Mouse (Mus musculus) splenic B cell, adult 2 months (primary cell): ENCODE measurements around the gene Naa40.

Experiments
- DNase-seq: peaks from one replicate; pipeline ENCODE4 v3.0.0-alpha.2; 2011; ENCODE audit warnings: low read depth, low spot score
- H3K27me3 ChIP-seq: 2 replicates; pipeline ENCODE4 v1.6.1; 2012; ENCODE audit warnings: mild to moderate bottlenecking, low read length, moderate library complexity, mixed read lengths; ENCODE audit not compliant: control insufficient read depth, poor library complexity, insufficient read depth, severe bottlenecking
- H3K36me3 ChIP-seq: 2 replicates; pipeline ENCODE4 v1.6.1; 2012; ENCODE audit warnings: mild to moderate bottlenecking, low read length, moderate library complexity, mixed read lengths; ENCODE audit not compliant: control insufficient read depth, poor library complexity, insufficient read depth, severe bottlenecking

Gene Naa40

DNA sequence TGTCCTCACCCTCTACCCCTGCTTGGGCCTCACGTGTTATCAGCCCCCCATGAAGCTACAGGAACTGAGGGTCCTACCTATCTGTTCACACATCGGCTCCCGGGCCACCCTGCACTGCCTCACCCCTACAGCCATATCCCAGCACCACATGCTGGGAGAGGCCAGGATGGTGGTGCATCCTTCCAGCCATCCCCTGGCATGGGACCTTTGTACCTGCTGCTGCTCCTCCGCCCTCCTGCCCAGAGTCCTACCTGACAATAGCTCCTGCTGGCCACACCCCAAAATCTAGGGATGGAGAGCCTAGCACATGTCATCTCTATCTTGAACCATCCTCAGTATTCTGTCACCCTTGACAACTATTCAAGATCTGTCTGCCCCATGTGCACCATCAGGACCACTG lies 52.0 kb downstream of the Naa40 start:
- Histone ChIP-seq H3K27me3 (no peaks in the 10 kb centered on the region), H3K36me3 (no peaks in the 10 kb centered on the region)
- DNase-seq: no peak

DNA sequence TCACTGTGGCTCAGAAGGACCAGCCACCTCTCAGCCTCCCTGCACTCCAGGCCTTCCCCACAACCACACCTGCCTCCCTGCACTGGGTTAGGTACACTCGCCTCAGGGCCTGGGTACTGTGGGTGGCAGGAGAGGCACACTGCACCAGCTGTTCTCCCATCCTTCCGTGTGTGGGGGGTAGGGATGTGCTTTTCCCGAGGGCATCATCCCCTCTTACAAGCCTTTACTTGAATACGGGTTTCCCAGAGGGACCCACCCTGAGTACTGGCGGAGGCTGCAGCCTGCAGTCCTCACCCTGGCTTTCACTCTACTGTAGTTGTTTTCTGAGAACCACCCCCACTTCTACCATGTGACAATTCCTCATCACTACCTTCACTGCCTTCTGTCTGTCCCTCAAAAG lies 53.8 kb downstream of the Naa40 start:
- Histone ChIP-seq H3K27me3 (no peaks in the 10 kb centered on the region), H3K36me3 (no peaks in the 10 kb centered on the region)
- no peak for DNase-seq

DNA sequence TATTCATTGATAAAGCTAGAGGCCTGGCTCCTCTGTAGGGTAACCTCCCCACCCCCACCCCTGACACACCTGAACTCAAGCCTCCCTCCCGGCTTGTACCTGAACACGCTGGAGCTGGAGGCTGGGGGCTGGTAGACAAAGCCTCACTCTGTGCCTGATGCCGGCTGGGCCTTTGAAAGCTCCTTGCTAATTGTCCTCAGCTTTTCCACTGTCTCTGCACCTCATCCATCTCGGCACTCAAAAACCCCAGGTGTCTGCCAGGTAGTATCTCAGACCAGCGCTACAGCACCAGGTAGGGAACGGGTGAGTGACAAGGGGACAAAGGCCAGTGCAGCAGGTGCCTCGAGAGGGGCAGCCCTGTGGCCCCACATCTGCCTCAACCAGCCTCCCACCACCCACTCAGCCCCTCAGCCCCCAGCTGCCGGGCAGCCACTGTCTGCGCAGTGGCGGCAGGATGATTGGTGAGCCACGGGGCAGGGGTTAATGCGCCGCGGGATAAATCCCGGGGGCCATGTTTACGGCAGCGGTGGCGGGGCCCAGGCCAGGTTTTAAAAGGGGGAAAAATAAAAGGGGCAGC lies 55.2 kb downstream of the Naa40 start:
- H3K27me3 ChIP-seq: no peaks in the 10 kb centered on the region
- no peaks in the 10 kb centered on the region for H3K36me3 ChIP-seq
- no peak for DNase-seq

DNA sequence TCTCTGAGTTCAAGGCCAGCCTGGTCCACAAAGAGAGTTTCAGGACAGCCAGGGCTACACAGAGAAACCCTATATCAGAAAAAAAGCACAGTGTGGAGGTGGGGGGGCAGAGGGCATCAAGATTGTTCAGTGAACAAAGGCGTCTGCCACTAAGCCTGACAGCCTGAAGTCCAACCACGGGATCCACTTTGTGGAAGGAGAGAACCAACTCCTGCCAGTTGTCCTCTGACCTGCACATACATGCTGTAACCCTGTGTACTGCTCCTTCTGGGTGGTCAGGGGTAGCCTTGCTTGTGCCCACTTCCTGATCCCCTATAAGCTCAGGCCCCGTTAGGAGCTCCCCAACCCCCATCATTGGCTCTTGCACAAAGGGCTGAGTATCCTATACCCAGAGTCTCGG lies 55.9 kb downstream of the Naa40 start:
- Histone ChIP-seq H3K27me3 (no peaks in the 10 kb centered on the region), H3K36me3 (no peaks in the 10 kb centered on the region)
- DNase-seq: no peak

DNA sequence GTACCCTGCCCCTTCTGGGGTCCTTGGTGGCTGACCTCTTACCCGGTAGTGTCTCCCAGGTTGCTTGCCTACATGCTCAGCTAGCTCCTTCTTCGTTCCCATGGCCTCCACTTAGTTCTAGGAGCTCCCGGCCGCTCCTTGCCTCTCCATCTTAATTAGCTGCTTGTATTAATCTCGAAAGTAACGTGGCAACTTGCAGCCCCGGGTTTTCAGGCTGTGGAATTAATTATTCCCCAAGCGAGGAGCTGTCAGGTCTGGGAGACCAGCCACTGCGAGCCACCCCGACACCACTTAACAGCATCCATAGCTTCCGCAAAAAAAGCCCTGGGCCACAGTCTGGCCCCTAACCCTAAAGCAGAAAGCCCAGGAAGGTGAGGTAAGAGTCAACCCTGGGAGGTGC lies 57.6 kb downstream of the Naa40 start:
- DNase-seq: no peak
- Histone ChIP-seq H3K36me3 (no peaks in the 10 kb centered on the region), H3K27me3 (no peaks in the 10 kb centered on the region)

DNA sequence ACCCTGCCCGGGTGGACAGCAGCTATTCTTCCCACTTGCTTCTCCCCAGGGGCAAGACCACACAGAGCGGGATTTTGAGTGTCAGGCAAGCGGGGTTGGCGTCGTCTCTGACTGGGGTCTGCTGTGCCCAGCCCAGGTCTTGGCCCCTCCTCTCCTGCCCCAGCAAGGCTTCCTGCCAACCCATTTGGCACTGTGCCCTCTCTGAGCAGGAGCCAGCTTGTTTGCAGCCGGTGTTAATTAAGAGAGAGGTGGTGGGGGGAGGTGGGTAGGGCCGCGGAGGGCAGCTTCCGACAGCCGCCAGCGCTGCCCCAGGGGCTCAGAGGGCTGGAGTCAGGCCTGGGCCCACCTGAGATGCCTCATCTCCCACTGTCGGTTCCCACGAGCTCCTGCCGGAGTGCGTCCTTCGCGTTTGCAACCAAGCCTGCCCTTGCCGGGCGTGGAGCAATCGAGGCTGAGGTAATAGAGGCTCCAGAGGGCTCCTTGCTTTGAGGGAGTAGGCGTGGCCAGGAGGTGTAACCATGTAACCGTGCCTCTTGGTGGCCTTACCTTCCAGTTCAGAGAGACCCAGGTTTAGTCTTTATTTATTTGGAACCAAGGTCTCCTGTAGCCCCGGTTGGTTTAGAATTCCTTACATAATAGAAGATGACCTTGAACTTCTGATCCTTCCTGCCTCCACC lies 58.6 kb downstream of the Naa40 start:
- Histone ChIP-seq H3K27me3 (no peaks in the 10 kb centered on the region), H3K36me3 (no peaks in the 10 kb centered on the region)
- DNase-seq: no peak

DNA sequence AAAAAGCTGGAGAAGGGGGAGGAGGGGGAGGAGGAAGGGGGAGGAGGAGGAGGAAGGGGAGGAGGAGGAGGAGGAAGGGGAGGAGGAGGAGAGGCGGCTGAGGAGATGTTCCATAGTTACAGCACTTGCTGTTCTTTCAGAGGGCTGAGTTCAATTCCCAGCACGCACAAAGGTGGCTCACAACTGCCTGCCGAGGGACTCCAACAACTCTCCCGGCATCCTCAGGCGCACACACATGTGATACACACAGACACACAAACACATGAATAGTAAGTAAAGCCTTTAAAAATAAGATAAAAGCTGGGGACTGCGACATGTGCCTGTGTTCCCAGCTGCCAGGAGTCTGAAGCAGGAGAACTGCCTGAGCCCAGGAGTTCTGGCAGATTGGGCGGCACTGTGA lies 59.5 kb downstream of the Naa40 start:
- no peaks in the 10 kb centered on the region for H3K27me3 ChIP-seq
- no peak for DNase-seq
- H3K36me3 ChIP-seq: no peaks in the 10 kb centered on the region

DNA sequence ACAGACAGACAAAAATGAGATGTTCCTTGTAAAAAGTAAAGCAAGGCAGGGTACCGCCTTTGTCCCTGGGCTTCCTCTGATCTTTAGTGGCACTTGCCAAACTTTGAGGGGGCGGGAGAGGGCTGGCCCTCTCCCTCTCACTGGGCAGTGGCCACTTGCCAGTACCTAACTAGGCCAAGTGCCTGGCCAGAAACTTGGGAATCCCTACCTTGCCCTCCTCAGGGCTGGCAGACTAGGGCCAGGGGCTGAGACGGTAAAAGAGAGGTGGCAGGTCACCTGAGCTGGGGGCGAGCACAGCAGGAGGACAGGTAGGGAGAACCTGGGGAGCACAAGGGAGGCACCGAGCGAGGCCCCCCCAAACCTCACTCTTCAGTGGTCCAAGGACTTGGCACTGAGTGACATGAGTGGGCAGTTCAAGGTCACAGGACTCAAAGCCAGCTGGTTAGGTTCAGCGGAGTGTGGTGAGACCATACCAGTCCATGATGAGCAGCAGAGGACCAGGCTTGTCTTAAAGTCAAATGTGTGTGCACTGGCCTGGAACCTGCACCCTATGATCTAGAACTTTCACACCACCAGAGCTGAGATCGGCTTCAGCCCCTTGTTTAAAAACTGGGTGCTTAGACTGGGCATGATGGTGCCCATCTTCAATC lies 60.1 kb downstream of the Naa40 start:
- no peak for DNase-seq
- Histone ChIP-seq H3K36me3 (no peaks in the 10 kb centered on the region), H3K27me3 (no peaks in the 10 kb centered on the region)

DNA sequence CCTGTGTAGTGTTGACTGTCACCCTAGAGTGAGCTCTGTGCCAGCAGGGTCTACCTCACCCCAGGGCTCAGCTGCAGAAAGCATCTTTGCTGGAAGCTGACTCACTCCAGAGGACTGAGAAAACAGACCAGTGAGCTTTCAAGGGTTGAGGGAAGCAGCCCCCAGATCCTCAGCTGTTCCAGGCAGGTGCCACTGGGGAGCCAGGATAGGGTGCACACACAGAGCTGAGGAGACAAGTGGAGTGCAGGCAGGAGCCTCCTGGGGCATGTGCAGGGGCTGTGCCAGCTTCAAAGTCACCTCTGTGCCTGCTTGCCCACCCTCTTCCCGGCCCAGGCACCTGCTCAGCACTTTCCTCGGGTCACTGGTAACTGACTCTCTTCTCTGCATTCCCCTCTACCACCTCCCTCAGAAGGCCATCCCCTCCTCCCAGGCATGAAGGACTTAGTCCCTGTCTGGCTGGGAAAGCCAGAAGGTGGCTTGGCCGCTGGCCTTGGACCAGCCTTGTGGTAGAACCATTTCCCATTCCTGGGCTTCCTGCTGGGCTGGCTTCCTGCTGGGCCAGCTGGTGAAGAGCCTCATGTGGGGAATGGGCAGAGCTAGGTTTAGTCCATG lies 62.0 kb downstream of the Naa40 start:
- no peak for DNase-seq
- no peaks in the 10 kb centered on the region for H3K27me3 ChIP-seq
- no peaks in the 10 kb centered on the region for H3K36me3 ChIP-seq

DNA sequence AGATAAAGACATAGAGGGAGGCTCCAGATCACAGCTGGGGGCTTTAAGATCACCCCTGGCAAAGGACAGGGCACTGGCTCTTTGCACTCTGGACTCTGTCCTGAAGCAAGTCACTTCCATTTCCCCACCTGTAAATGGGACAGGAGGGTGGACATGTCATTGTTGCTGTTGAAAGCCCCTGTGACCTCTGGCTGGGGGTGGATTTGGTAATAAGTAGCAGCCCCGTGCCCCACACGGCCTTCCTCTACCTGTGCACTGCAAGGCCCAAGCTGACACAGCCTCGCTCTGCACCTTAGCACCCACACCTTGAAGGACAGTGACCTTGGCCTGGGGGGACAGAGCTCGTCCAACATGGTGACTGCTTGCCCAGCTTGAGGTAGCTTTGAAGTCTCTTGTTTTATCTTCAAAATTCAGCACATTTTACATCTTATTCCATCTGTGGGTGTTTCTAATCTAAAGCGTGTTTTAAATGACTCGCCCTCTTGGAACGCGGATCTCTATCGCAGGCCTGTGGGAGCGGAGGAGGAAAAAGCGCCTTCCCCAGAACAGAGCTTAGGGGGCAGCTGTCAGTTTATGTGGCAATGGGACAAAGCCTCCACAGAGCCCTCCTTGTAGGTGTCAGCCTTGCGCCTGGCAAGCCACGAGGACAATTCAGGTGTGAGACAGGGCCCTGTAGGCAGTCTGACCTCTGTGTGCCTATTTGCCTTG lies 63.0 kb downstream of the Naa40 start:
- Histone ChIP-seq H3K27me3 (no peaks in the 10 kb centered on the region), H3K36me3 (no peaks in the 10 kb centered on the region)
- DNase-seq: no peak

DNA sequence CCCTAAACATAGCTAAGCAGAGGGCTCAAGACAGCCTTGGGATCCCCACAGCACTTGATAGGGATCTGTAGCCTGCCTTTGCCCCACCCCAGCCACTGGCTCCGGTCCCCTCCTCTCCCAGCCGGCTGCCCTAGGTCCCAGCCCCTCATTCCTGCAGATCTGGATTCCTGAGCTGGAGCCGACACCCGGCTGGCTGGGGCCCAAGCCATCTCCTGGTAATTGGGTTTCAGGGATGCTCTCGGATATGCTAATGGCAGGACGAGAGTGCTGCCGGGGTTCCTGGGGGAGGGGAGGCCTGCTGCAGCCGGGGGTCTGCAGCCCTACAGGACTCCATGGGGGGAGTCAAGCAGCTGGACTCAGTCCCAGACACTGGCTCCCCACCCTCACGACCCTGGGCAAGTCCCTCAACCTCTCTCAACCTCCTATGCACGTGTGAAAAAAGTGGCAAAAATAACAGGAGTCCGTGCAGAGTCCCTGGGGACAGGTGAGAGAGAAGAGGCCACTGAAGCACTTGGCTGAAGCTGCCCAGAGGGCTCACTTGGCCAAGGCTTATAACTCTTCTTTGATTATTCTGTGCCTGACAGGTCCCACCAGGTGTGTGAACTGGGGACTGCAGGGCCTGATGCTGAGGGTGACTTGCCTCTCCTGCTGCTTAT lies 64.8 kb downstream of the Naa40 start:
- H3K36me3 ChIP-seq: no peaks in the 10 kb centered on the region
- no peak for DNase-seq
- no peaks in the 10 kb centered on the region for H3K27me3 ChIP-seq
